Mouse (Mus musculus) liver, adult (tissue): ENCODE data around the gene Reep1.
A peak's percentile ranks its signal among the peaks of the same experiment; 100 is the strongest.

ENCODE experiments used
- GATA4 ChIP-seq: IDR thresholded peaks from 2 replicates; pipeline ENCODE4 v1.6.1; 2014; ENCODE audit warnings: mild to moderate bottlenecking, low read length; ENCODE audit not compliant: insufficient replicate concordance

Gene Reep1

DNA sequence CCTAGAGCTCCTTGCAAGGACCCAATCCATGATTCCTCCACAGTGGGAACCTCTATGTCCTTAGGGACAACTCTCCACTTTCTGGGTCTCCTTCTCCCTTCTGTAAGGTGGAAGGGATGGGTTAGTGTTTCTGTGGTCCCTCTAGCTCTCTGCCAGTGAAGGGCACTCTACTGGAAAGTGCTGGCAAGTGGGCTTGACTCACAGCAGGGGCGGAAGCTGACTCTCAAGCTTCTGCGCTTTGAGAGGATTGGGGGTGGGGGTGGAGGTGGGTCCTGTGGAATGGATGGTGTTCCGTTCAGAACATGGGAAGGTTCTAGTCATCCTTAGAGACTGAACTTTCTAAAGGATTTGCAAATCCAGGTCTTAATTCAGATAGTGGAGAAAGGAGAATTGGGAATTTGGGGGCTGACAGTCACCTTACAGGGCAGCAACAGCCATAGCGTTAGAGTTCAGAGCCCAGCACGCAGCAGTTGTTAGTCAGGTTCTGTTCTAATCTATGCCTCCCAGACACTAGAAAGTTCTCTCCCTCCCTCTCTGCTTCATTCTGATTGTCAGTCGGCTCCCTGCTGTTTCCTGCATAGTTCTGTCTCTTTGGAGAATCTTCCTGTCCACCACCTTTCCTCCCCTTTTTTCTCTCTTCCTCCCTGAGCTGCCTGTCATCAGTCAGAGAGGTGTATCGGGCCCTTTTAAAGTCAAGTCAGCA is 93.8 kb downstream of the Reep1 start:
- no peak for TF ChIP-seq GATA4

DNA sequence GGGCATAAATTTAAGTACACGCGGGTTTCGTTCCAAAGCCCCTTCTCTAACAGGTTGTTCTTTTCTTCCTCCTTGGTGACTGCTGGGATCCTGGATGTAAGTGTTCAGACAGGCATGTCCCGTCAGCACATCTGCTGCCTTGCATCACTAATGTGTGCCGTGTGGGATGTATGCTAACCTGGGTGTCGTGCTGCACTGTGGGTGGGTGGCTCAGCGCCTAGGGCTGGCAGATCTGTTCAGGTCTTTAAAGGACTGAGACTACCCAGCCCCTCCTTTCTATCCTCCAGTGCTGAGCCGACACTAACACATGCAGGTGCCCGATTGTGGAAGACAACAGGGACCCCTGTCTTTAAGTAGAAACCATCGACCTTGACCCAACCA is 94.3 kb downstream of the Reep1 start:
- TF ChIP-seq GATA4: no peak

- TF ChIP-seq GATA4: no peak
Measured at GRCm38 (mm10) chr6:71803609-71804008, 96.2 kb downstream of the Reep1 start.

DNA sequence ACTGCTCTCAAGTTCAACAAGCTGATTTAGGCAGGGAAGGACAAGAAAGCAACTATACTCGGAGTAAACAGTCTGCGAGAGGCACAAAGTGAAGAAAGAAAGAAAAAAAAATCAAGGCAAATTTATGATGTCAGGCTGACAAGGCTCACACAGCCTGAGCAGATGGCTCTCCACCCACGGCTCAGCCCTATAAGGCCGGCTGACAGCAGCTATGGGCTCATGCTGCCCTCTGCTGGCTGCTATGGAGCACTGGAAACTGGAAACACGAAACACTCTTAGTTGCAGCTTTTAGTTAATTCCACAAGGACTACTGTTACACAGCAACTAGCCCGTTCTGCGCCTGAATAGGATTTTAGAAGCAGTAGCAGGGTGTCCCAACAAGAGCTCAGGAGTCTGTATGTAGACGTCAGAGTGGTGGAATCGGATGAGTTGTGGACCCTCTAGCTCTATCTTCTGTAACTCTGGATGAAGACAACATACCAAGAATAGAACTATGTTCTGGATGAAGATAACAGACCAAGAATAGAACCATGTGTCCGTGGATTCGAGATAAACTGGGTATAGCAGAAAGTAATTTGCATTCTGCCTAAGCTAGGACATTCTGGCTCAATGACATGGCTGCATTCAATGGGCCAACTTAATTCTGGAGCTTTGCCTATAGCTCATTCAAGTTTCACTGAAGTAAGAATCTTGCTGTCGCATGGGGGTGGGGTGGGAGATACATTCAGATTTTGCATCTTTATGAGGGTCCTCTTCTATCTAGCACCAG is 96.9 kb downstream of the Reep1 start:
- no peak for TF ChIP-seq GATA4

- TF ChIP-seq GATA4: no peak
Measured at GRCm38 (mm10) chr6:71806713-71807112, 99.4 kb downstream of the Reep1 start.

GRCm38 (mm10) chr6:71809890-71810289 is 102.5 kb downstream of the Reep1 start:
- no peak for TF ChIP-seq GATA4

GRCm38 (mm10) chr6:71812820-71813219 is 105.5 kb downstream of the Reep1 start:
- TF ChIP-seq GATA4: no peak

DNA sequence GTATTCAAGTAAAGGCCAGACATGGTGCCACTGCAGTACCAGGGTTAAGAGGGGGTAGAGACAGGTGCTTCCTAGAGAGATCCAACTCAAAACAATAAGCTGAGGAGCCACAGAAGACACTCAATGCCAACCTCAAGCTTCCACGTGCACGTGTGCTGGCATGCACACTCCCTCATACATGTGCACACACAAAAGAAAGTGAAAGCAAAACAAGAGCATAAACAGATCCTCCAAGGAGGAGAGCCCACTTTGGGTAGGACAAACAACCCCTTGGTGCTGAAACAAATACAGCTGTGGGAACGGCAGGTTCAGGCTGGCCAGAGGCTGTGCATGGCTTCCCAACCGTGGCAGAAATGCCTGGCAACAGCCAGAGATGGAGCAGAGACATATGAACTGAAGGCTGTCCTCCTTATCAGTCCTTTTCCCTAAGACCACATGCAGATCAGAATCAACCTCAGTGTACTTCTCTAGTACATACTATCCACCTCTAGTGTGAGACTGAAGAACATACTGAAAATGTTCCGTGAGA is 112.5 kb downstream of the Reep1 start:
- no peak for TF ChIP-seq GATA4

- TF ChIP-seq GATA4: no peak
Measured at GRCm38 (mm10) chr6:71823085-71823484, 115.7 kb downstream of the Reep1 start.

DNA sequence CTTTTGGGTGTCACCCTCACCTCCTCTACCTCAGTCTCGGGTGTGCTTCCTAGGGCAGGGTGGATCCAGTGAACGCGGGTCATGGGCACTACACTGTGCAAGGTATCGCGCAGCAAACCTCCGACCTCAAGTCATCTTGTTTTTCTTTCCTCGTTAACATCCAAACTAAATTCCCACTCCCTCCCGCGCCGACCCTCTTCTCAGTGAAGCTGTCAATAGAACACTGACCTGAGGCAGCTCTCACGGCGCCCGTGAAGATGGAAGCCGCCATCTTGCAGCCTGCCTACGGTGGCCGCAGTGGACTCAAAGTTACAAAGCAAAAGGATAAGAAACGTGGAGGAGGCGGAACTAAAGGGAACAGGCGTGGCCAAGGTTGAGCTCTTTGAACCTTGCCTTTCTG is 116.1 kb downstream of the Reep1 start:
- TF ChIP-seq GATA4: peak; percentile 86; the same call in 1 of the 2 replicates

GRCm38 (mm10) chr6:71823961-71824360 is 116.6 kb downstream of the Reep1 start:
- no peak for TF ChIP-seq GATA4

DNA sequence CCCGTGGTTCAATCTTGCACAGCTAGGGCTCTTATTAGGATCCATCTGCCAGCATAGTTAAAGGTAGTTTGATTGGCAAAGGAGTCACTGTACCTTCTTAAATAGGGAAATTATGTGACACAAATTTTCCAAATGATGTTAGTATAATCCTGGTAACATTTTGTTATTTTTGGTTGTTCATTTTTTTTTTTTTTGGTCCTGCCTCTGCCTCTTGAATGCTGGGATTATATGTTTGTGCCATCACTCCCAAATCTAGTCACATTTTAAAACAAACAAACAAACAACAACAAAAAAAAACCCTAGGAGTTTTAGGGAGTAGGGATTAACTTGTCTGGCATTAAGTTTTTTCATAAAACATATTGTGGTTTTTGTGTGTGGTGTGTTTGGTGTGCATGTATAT is 119.5 kb downstream of the Reep1 start, which contains the start of gene Mrpl35:
Mrpl35 (minus strand) TSS at position 101 of the 400 bp plus-strand sequence.
- no peak for TF ChIP-seq GATA4

DNA sequence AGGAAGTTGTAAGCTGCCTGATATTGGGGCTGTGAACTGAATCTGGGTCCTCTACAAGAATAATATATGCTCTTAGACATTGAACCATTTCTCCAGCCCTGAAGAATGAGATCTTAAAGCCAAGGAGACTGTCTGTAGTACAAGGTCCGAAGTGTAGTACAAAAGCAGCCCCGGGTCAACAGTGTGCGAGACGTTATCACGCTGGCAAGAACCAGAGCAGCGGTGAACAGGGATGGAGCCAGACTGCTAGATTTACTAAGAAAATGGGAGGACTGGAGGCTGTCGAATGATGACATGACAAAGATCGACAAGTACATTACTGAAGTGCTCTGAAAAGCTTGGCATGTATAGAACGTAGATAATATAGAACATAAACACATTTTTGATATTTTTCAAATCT is 122.4 kb downstream of the Reep1 start:
- no peak for TF ChIP-seq GATA4

DNA sequence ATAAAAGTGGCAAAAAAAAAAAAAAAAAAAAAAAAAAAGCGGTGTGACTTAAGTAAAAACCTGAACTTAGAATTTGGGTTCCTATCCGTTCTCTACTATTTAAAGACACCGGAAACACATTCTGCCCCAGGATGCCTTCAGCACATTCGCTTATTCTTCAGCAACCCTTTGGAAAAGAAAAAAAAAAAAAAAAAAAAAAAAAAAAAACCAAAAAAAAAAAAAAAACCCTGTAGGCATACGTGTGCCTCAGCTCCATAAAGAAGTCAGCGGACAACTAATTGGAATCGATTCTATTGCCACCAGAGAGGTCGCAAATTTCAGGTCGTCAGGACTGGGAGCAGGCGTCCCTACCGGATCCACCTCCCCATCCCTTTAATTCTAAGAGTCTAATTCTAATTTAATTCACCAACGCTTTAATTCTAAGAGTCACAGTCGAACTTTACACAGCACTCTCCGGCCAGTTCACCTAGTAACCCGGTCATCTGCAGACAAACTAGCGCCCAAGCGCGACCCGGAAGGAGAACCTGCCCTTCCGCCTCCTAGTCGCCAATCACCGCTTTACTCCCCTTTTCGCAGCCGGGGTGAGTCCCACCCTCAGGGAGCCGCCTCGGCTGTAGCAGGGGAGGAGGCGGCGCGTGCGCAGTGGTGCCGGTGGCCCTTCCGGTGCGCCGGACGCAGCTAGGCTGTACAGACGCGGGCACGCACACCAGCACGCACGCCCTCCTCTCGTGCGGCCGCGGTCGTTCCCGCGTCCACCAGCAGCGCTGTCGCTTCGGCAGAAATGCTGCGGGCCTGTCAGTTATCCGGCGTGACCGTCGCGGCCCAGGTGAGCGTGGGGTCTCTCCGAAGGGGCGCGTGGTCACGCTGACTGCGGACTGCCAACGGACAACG is 123.6 kb downstream of the Reep1 start, which contains the start of gene Immt:
Immt (plus strand) TSS at position 642 of the 891 bp plus-strand sequence.
- no peak for TF ChIP-seq GATA4

- TF ChIP-seq GATA4: peak; percentile 75; the same call in 1 of the 2 replicates
Measured at GRCm38 (mm10) chr6:71831581-71831960, 124.2 kb downstream of the Reep1 start.
